Mouse (Mus musculus) liver, embryonic 13.5 days (tissue): Measurements from ENCODE around the gene Sipa1. TPM values are rescaled to one million over a fixed set of nuclear protein-coding genes. Genes with fewer than 3 reads are reported as not detected.
"Not testable (repeated sequence)": the region's sequence is repeated elsewhere in the genome, so short reads cannot be mapped to it uniquely, and the experiment has no call there.

Experiments
- ATAC-seq: fragments of 200-750 bp; cut with Nextera tagmentation; 2 replicates; pipeline ENCODE4 v1.8.0; 2017; ENCODE audit warnings: low read depth, mild to moderate bottlenecking, moderate number of reproducible peaks, moderate library complexity
- DNase-seq: peaks from one replicate; pipeline ENCODE4 v3.0.0; 2022
- H3K27ac ChIP-seq: fragments of 300-500 bp; sonication (generic); 2 replicates; pipeline ENCODE4 v1.5.1; 2015; ENCODE audit warnings: moderate library complexity, mild to moderate bottlenecking, inconsistent platforms
- H3K27me3 ChIP-seq: fragments of 300-500 bp; sonication (generic); 2 replicates; pipeline ENCODE4 v1.6.1; 2015; ENCODE audit warnings: mild to moderate bottlenecking, inconsistent platforms
- H3K36me3 ChIP-seq: fragments of 300-500 bp; sonication (generic); 2 replicates; pipeline ENCODE4 v1.6.1; 2015; ENCODE audit warnings: mild to moderate bottlenecking, inconsistent platforms
- H3K4me1 ChIP-seq: fragments of 300-500 bp; sonication (generic); replicated peaks from 2 replicates; pipeline ENCODE4 v1.6.1; 2015; ENCODE audit warnings: inconsistent platforms
- H3K4me2 ChIP-seq: fragments of 300-500 bp; sonication (generic); 2 replicates; pipeline ENCODE4 v1.6.1; 2015; ENCODE audit warnings: inconsistent platforms, mild to moderate bottlenecking, moderate library complexity
- H3K4me3 ChIP-seq: fragments of 300-500 bp; sonication (generic); replicated peaks from 2 replicates; pipeline ENCODE4 v1.5.1; 2015; ENCODE audit warnings: mild to moderate bottlenecking, inconsistent platforms
- H3K9ac ChIP-seq: fragments of 300-500 bp; sonication (generic); 2 replicates; pipeline ENCODE4 v1.6.1; 2015; ENCODE audit warnings: mild to moderate bottlenecking, inconsistent platforms
- H3K9me3 ChIP-seq: fragments of 300-500 bp; sonication (generic); replicated peaks from 2 replicates; pipeline ENCODE4 v1.6.1; 2016; ENCODE audit warnings: inconsistent platforms
- WGBS: fragments of 180-500 bp; shearing (Covaris S2); methylation state at CpG from one replicate; pipeline ENCODE4 v1.1.7; 2015; ENCODE audit not compliant: insufficient replicate concordance; 5-methylcytosine and 5-hydroxymethylcytosine counted together
- polyA plus RNA-seq: library from polyadenylated mRNA; unstranded; fragments of >200 nt; fragmentation: Nextera tagmentation; extraction: Ambion mirVana; gene quantifications from 2 replicates; pipeline ENCODE4 v1.2.1, GENCODE M21; 2015

Sipa1 gene
- polyA plus RNA-seq, 1 experiment from 2014 or later, result 23.3 TPM

DNA sequence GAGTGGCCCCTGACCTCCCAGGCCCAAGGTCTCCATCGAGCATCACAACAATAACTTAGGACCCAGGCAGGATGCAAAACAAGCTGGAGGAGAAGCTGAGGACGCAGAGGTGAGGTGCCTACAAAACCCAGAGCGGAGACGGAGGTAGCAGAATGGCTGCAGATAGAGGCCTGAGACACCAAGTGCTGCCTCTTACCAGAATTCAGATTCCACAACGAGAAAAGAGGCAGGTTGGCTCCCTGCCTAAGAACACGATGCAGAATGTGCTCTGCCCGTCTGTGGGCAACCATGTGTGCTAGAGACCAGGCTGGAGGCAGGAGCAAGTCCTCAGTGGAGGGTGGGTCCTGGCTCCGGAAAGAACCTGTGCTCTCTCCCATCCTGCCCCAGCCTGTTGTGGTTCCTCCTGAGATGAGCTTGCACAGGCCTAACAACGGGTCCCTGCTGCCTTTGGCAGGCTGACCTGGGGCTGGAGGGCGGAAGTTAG lies 29.4 kb upstream of the Sipa1 start:
- WGBS, result 69% methylated on average over 10 of the region's 10 CpGs
- DNase-seq (no peak), ATAC-seq (no peak)
- Histone ChIP-seq H3K9me3 (no peaks in the 10 kb centered on the region), H3K4me2 (peak overlapping the region; percentile 99), H3K36me3 (peaks cover 77% of the 10 kb centered on the region), H3K4me3 (peak overlapping the region; percentile 79), H3K4me1 (peaks cover 54% of the 10 kb centered on the region), H3K27me3 (no peaks in the 10 kb centered on the region), H3K27ac (peak overlapping the region; percentile 93), H3K9ac (peak overlapping the region; percentile 94)

DNA sequence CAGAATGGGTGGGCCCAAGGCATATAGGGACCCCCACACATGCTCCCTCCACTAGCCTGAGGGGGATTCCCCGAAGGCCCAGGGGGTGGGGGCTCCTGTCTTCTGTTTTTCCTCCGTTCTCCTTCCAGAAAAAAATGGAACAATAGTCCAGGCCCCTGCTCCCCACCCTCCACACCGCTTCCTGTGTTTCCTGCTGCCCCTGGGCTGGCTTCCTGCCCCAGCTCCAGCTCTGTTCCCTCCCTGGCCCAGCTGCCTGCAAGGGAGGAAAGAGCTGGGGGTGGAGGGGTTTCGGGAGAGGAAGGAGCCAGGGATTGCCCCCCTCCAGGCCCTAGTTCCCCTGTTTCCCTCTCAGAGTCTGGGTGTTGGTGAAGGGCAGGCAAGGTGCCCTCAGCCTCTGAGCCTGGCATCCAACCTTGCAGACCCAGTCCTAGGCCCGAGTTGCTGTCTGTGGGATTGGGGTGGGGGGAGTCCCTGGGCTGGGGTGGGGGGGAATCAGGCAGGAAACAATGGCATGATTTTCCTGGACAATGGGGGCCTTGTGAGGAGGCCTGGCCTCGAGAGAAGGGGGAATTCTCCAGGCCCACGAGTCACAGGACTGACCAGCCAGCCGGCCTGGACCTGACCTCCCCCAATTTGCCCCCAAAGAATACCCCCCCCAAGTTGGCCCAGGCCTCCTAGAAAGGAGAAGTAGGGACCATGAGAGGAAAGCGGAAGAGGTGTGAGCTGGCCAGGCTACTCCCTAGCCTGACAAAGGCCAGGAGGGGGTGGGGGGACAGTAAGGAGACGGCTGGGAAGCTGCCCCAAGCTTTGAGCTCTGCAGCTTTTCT lies 28.8 kb upstream of the Sipa1 start:
- Histone ChIP-seq H3K4me1 (peaks cover 61% of the 10 kb centered on the region), H3K27me3 (no peaks in the 10 kb centered on the region), H3K4me2 (peak overlapping the region; percentile 99), H3K4me3 (peak overlapping the region; percentile 79), H3K36me3 (peaks cover 70% of the 10 kb centered on the region), H3K9me3 (no peaks in the 10 kb centered on the region), H3K27ac (peak overlapping the region; percentile 93), H3K9ac (peak overlapping the region; percentile 94)
- WGBS, result 51% methylated on average over 10 of the region's 10 CpGs
- DNase-seq (no peak), ATAC-seq (no peak)

DNA sequence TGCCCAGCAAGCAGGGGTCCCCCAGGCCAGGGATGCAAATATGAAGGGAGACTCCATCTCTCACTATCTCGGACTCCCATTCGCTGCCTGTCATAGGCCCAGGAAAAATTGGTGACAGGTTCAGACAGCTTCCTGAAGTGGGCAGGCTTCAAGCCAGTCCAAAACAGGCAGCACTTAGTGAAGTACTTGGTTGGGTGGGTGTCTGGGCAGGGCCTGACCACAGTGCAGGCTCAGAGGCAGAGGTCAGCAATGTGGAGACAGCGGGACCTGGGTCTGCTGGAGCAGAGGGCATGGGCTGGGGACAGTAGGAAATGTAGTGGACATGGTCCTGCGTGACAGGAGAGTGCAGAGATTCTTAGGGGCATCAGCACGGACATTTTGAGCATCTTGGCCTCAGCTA lies 28.1 kb upstream of the Sipa1 start:
- peaks cover 67% of the 10 kb centered on the region for H3K36me3 ChIP-seq
- no peaks in the 10 kb centered on the region for H3K27me3 ChIP-seq
- H3K4me3 ChIP-seq, result peak overlapping the region; percentile 79
- H3K9ac ChIP-seq, result peak overlapping the region; percentile 94
- peaks cover 68% of the 10 kb centered on the region for H3K4me1 ChIP-seq
- H3K27ac ChIP-seq, result peak overlapping the region; percentile 93
- DNase-seq (no peak), ATAC-seq (no peak)
- H3K9me3 ChIP-seq, result no peaks in the 10 kb centered on the region
- H3K4me2 ChIP-seq, result peak overlapping the region; percentile 99
- 46% methylated on average over 5 of the region's 5 CpGs for WGBS

DNA sequence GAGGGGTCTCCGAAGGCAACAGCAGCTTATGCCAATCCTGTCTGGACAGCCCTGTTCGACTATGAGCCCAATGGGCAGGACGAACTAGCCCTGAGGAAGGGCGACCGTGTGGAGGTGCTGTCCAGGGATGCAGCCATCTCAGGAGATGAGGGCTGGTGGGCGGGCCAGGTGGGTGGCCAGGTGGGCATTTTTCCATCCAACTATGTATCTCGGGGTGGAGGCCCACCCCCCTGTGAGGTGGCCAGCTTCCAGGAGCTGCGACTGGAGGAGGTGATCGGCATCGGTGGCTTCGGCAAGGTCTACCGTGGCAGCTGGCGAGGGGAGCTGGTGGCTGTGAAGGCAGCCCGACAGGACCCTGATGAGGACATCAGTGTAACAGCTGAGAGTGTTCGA lies 26.8 kb upstream of the Sipa1 start:
- peak overlapping the region; percentile 93 for H3K27ac ChIP-seq
- peaks cover 75% of the 10 kb centered on the region for H3K4me1 ChIP-seq
- peak overlapping the region; percentile 99 for H3K4me2 ChIP-seq
- no peaks in the 10 kb centered on the region for H3K27me3 ChIP-seq
- H3K9me3 ChIP-seq, result no peaks in the 10 kb centered on the region
- ATAC-seq, result no peak
- H3K36me3 ChIP-seq, result peaks cover 66% of the 10 kb centered on the region
- no peak for DNase-seq
- 44% methylated on average over 15 of the region's 15 CpGs for WGBS
- H3K4me3 ChIP-seq, result peak overlapping the region; percentile 79
- H3K9ac ChIP-seq, result peak overlapping the region; percentile 94

DNA sequence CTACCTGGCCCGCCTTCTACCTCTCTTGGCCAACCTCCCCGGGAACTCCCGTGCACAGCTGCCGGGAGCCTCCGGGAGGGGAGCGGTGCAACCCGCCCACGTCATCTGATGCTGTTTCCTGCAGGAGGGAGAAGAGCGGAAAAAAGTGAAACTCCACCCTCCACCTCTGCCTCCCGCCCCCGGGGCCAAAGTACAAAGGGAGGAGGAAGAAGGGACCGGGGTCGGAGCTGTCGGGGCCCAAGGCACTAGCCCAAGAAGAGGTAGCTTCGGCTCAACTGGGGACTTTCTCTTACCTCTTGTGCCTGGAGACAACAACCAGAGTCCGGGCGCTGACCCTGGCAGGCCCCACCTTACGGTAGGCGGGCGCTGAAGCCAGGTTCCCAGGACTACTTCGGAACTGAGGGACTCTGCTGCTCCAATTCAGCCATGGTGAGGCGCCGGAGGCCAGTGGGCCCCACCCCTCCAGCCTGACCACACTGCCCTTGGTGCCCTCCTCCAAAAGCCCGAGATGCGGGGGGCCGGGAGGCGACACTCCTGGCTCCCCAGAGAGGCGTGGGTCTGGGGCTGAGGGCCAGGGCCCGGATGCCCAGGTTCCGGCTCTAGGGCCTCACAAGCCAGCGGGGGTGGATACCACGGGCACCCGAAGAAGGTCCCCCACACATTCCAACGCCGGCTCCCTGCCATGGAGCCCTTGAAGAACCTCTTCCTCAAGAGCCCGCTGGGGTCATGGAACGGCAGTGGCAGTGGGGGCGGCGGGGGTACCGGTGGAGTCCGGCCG lies 26.2 kb upstream of the Sipa1 start:
- Histone ChIP-seq H3K27me3 (no peaks in the 10 kb centered on the region), H3K27ac (peak overlapping the region; percentile 93), H3K9ac (peak overlapping the region; percentile 94), H3K36me3 (peaks cover 66% of the 10 kb centered on the region), H3K4me2 (peak overlapping the region; percentile 99), H3K9me3 (no peaks in the 10 kb centered on the region), H3K4me3 (peak overlapping the region; percentile 79), H3K4me1 (peaks cover 80% of the 10 kb centered on the region)
- ATAC-seq (peak; percentile 69), DNase-seq (peak; percentile 86)
- WGBS, result 4% methylated on average over 42 of the region's 42 CpGs

DNA sequence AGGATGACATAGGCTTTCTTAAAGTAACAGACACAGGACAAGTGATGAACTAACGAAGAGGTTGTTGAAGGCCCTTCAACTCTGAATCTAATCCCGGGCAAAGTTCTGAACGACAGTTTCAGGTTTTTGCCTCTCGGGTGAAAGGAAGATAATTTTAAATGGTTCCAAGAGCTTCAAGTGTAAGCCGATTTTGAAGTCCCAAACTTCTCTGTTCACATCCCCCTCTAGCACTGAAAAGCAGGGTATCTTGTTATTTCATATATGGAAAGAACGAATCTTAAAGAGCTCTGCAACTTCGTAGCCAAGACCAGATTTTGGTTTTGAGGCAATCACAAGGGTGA lies 25.6 kb upstream of the Sipa1 start:
- ATAC-seq, result no peak
- H3K27ac ChIP-seq, result peak overlapping the region; percentile 93
- no peak for DNase-seq
- peaks cover 76% of the 10 kb centered on the region for H3K4me1 ChIP-seq
- peak overlapping the region; percentile 94 for H3K9ac ChIP-seq
- under 1% methylated on average over 7 of the region's 7 CpGs for WGBS
- H3K9me3 ChIP-seq, result no peaks in the 10 kb centered on the region
- no peaks in the 10 kb centered on the region for H3K27me3 ChIP-seq
- H3K4me2 ChIP-seq, result peak overlapping the region; percentile 99
- peaks cover 66% of the 10 kb centered on the region for H3K36me3 ChIP-seq
- H3K4me3 ChIP-seq, result peak overlapping the region; percentile 79

DNA sequence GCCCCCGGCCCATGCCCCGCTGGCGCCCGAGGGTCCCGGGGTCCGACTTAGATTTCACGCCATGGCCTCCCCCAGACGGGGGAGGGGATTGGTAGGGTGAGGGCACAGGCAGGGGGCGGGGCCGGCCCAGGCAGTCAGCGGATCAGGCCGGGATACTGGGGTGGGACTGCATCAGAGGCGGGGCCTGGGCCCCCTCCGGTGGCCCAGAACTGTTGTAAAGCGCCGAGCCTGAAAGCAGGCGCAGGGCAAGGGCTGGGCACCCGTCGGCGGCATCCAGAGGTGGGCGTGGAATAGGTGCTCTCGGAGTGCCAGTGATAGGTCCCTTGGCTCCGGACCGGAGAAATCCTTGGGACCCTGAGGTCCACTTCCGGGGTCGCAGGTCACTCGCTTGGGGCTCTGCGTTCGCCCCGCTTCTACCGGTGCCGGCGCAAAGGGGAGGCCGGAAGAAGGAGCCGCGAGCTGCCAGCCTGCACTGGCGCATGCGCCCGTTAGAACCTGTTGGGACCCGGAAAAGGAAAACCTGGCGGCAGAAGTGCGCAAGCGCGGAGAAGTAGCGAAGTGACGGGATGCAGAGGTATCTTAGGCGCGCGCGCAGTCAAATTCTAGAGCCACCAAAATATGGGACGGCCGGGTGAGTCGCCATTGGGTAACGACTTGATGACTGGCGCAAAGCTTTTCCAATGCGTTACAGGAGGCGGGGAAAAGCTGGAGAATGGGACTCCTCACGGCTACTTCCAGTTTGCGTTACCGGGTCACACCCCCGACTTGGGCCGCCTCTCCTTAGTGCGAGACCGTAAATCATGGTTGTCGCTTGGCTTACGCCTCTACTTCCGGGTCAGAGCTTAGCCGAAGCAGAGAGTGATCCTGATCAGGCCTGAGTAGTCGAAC lies 24.9 kb upstream of the Sipa1 start, which contains the start of the genes Map3k11 and Pcnx3:
Gene Map3k11, plus strand, starts transcription at position 543 of the 888 bp plus-strand sequence.
Gene Pcnx3, minus strand, starts transcription at position 709 of the 888 bp plus-strand sequence.
- Histone ChIP-seq H3K36me3 (peaks cover 66% of the 10 kb centered on the region), H3K27me3 (no peaks in the 10 kb centered on the region), H3K4me2 (peak within 1 kb of the TSS; percentile 99), H3K27ac (peak within 1 kb of the TSS; percentile 93), H3K4me1 (peaks cover 70% of the 10 kb centered on the region), H3K9ac (peak within 1 kb of the TSS; percentile 94), H3K9me3 (no peaks in the 10 kb centered on the region), H3K4me3 (peak within 1 kb of the TSS; percentile 79)
- DNase-seq, result peak; percentile 95
- peak; percentile 79 for ATAC-seq
- WGBS, result under 1% methylated on average over 69 of the region's 69 CpGs

DNA sequence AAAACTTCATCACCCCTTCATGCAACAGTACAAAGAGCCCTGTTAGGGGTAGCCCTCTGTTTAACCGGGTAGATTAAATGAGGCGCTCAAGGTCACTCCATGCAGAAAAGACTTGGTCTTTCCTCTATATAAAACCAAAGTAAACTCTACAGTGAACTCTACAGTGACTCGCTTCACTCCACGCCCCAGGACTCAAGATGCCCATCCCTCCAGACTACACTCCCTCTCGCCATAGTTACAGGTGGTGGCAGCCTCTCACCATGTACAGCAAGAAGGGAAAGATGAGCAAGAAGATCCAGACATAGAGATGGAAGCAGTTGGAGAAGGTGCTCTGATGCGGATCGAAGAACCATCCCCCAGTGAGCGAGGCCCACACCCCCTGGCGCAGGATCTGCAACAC lies 24.2 kb upstream of the Sipa1 start:
- Histone ChIP-seq H3K27ac (peak overlapping the region; percentile 93), H3K36me3 (peaks cover 66% of the 10 kb centered on the region), H3K4me3 (peak overlapping the region; percentile 79), H3K4me2 (peak overlapping the region; percentile 99), H3K9me3 (no peaks in the 10 kb centered on the region), H3K9ac (peak overlapping the region; percentile 94), H3K27me3 (no peaks in the 10 kb centered on the region), H3K4me1 (peaks cover 63% of the 10 kb centered on the region)
- DNase-seq (no peak), ATAC-seq (no peak)
- WGBS, result 29% methylated on average over 9 of the region's 9 CpGs

DNA sequence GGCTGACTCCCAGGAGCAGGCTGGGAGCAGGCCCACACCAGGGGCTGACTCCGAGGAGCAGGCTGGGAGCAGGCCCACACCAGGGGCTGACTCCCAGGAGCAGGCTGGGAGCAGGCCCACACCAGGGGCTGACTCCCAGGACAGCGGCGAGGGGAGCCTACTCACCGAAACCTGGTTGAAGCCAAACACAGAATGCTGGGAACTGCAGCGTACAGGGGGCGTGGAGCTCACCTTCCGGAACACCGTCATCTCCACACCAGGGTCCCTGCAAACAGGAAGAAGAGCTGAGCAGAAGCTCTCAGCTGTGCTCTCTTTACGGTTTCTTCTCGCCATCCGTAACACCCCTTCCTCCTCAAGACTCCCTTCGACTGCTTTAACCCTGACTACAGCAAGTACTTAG lies 23.4 kb upstream of the Sipa1 start:
- not testable (repeated sequence) for ATAC-seq, DNase-seq, H3K27me3 ChIP-seq, H3K9me3 ChIP-seq
- Histone ChIP-seq H3K4me2 (peak overlapping the region; percentile 99), H3K4me3 (peak overlapping the region; percentile 79), H3K9ac (peak overlapping the region; percentile 94), H3K36me3 (peaks cover 66% of the 10 kb centered on the region), H3K4me1 (peaks cover 55% of the 10 kb centered on the region), H3K27ac (peak overlapping the region; percentile 93)
- WGBS, result 81% methylated on average over 12 of the region's 12 CpGs

DNA sequence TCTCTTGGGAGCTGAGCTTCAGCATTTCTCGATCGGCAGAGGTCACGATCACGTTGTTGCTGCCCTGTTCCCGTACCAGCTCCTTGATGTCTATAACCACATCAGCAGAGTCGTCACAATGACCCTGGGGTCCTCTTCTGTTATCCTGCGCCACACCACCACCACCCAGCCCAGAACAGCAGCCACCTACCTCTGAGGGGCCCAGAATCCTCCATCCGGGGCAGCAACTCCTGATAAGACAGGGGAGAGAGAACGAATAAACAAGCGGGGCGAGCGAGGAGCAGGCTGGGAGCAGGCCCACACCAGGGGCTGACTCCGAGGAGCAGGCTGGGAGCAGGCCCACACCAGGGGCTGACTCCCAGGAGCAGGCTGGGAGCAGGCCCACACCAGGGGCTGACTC lies 22.9 kb upstream of the Sipa1 start:
- DNase-seq (peak; percentile 52), ATAC-seq (peak; percentile 14)
- WGBS, result 49% methylated on average over 13 of the region's 13 CpGs
- peak overlapping the region; percentile 79 for H3K4me3 ChIP-seq
- H3K4me2 ChIP-seq, result peak overlapping the region; percentile 99
- peaks cover 50% of the 10 kb centered on the region for H3K4me1 ChIP-seq
- no peaks in the 10 kb centered on the region for H3K9me3 ChIP-seq
- H3K9ac ChIP-seq, result peak overlapping the region; percentile 94
- H3K27me3 ChIP-seq, result no peaks in the 10 kb centered on the region
- H3K36me3 ChIP-seq, result peaks cover 66% of the 10 kb centered on the region
- H3K27ac ChIP-seq, result peak overlapping the region; percentile 93
